Mouse (Mus musculus) ovary, postnatal 10 days (tissue): ENCODE data around the gene Gdpd4.

Experiments
- DNase-seq: peaks from one replicate; pipeline ENCODE4 v3.0.0; 2022; ENCODE audit warnings: low spot score

Gdpd4 gene

DNA sequence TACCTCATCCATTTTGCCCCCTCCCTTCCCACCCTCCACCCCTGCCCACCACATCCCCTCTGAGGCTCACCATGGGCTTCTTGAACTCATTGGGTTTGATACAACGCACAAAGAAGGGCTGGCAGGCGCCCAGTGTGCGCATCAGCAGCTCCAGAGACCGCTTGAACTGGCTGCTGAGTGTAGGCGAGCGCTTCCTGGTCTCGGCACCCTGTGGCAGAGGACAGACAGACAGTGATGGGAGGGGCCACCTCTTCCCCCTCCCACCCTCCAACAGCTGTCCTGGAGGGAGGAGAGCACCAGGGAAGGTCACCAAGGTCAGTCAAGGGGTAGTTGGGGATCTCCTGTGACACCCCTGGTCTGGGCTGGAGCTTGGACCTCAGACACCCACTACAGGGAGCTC lies 165.6 kb downstream of the Gdpd4 start:
- DNase-seq: no peak

DNA sequence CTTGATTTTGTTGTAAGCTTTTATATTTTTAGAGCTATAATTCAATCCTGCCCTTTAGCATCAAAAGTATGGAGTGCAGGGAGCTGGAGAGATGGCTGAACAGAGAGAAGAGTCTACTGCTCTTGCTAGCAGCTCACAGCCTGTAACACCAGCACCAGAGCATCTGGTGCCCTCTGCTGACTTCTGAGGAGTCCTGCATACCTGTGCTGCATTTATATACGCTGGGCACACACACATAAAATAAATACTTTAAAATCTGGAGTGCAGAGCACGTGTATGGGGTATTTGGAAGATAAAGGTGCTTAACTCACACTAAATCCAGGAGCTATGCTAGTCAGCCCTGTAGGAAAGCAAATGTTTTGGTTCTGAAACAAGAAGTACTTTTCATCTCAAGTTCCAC lies 166.6 kb downstream of the Gdpd4 start:
- no peak for DNase-seq

DNA sequence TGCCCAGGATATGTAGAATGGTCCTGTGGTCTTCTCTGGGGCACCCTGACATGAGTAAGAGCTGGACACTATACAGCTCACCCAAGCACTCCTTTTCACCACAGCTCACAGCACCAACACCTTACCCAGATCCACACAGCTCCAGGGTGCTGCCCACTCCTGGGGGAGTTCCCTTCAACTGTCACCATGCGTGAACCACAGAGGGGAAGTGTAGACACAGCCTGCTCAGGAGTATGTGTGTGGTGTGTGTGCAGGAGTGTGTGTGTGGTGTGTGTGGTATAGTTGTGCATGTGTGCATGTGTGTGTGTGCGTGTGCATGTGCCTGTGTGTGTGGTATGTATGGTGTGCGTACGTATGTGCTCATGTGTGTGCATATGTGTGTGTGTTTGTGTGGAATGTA lies 176.1 kb downstream of the Gdpd4 start:
- no peak for DNase-seq

DNA sequence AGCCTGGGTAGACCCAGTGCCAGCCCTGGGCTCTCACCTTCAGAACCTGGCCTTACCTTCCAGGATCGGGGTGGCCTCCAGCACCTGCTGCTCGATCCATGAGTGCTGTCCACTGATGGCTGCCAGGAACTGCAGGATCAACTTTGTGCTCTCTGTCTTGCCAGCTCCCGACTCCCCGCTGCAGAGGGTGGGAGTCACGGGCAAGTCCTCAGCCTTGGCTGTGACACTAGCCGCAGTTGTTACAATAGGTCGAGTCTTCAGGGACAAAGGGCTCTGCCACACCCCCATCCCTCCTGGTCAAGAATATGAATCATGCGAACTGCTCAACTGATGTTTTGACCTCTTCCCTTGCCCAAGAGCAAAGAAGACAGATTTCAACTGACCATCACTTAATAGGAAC lies 177.8 kb downstream of the Gdpd4 start:
- no peak for DNase-seq
